Mouse (Mus musculus) forelimb bud, embryonic 11.5 days (tissue): Measurements from ENCODE around the gene Ptp4a2.
"Not testable (repeated sequence)": the region's sequence is repeated elsewhere in the genome, so short reads cannot be mapped to it uniquely, and the experiment has no call there.

ENCODE experiments used
- DNase-seq: peaks from one replicate; pipeline ENCODE4 v3.0.0-alpha.2; 2012; ENCODE audit warnings: low read depth, low spot score

Ptp4a2 gene

DNA sequence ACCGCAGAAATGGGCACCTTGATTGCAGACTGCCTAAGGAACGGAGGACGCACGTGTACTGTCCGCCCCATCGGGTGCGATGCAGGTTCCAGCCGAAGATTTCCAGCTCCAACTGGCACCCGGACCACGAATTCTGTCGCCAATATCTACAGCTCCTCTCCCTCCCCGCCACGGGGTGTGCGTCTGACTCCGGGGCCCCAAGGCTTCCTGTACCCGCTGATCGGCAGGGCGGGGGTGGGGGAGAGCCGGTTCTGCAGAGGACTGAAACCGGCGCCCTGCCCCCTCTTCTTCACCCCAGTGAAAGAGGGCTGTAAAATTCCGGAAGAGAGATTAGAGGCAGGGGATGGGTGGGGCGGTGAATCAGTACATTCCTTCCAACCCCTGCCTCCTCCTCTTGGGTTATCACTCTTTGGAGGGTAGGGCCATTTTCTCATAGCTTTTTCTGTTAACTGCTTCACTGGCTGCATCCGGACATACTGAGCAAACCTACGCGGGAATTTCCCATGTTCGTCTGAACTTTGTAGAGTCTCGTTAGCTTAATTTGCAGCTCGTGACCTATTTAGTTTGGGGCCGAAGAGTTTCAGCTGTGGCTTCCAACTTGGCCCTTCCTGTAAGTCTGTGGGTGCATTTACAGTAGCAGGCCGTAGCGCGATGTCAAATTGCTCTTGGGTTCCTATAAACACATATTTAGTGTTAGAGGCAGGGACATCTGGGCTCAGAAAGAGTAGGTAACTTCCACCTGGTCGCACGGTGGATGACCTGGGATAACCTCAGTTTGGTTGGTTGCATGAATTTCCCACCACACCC lies at the start of gene Ptp4a2:
Gene Ptp4a2, plus strand, starts transcription at position 422 of the 807 bp plus-strand sequence.
- no peak for DNase-seq

DNA sequence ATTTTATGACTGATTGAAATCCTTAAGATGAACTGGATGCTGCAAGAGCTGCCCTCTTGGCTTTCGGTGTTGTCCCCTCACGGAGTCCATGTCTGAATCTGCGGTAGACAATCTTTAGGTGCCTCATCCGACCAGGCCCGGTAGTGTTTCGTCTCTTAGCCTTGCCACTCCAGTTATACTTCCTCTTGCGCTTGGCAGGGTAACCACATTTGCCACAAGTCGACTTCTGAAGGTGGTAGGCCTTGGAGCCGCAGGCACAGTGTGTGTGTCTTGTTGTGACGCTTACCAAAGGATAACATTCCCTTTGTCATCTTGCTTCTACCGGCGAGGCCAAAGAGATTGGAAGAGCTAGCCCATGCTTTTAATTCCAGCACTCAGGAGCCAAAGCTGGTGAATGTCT lies 49.4 kb upstream of the Ptp4a2 start:
- no peak for DNase-seq

DNA sequence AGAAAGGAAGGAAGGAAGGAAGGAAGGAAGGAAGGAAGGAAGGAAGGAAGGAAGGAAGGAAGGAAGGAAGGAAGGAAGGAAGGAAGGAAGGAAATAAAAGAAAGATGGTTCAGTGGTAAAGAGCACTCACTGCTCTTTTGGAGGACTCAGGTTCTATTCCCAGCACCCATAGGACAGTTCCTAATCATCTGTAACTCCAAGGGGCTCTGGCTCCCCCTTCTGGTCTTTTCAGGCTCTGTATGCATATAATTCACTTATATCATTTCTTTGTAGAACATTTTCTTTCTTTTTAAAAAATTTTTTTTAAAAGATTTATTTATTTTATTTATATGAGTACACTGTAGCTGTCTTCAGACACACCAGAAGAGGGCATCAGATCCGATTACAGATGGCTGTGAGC lies 48.5 kb upstream of the Ptp4a2 start:
- DNase-seq, result not testable (repeated sequence)

DNA sequence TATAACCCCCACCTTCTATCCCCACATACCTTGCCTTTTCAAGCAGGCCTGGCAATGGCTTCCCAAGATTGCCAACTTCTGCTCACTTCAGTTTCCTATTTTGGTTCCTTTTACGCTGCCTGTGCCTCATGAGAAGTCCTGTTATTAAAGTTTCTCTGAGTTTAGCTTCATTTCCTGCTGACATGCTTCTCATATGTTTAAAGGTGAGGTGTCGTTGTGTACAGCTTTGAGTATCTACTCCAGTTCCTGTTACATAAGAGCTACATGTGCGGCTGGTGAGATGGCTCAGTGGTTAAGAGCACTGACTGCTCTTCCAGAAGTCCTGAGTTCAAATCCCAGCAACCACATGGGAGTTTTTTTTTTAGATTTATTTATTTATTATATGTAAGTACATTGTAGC lies 45.7 kb upstream of the Ptp4a2 start:
- DNase-seq, result no peak

DNA sequence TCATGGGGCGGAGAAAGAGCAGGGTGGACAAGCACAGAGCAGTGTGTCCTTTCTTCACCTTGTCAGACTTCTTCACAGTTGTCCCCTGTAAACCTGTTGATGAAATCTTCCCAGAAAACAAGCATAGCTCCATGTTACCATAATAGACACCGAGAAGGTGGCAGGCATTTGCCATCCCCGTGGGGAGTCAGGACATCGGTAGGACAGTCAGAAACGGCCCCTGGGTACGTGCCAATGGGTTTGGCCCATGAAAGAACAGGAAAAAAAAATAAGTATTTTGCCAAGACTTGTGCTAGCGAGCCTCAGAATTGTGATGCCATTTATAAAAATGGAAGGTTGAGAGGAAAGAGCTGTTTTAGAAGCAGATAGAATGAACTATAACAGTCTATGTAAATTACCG lies 43.2 kb upstream of the Ptp4a2 start:
- no peak for DNase-seq

DNA sequence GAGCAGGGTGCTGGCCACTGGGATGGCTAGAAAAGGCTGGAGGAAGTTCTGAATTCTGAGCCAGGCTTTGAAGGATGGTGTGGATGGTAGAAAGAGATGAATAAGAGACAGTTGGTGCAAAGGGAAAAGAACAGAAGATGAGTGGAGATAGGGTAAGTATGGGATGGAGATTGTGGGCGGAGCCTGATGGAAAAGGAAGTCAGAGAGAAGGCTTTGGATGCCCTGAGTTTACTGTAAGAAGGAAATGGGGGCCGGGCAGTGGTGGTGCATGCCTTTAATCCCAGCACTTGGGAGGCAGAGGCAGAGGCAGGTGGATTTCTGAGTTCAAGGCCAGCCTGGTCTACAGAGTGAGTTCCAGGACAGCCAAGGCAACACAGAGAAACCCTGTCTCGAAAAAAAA lies 42.3 kb upstream of the Ptp4a2 start:
- not testable (repeated sequence) for DNase-seq

DNA sequence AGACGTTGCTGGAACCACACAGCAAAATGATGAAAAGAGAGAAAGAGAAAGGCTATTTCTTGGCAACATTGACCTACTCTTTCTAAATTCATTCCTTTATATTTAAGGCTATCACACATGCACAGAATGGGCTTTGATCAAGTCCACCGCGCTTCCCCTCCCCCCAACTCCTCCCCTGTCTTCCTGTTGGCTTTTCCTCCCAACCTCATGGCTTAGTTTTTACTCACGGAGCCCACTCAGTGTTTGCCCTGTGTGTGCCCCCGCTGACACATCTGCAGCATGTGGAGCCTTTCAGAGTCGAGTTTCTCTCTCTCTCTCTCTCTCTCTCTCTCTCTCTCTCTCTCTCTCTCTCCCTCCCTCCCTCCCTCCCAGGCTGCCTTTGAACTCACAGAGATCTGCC lies 40.4 kb upstream of the Ptp4a2 start:
- DNase-seq, result no peak

DNA sequence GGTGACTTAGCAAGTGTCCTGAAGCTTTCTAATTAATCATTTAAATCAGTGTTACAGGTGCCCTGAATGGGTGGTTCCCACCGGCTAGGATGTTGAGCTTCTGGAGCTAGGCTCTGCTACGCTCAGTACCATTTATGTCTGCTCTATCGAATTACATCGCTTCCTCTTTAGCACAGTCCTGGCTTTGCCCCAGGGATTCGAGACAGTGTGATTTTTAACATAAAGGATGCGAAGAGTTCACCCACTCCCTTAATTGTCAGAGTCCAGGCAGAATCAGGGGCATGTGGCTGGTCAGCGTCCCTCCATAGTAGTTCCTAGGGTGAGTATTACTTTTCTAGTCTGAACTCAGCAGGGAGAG lies 39.7 kb upstream of the Ptp4a2 start:
- no peak for DNase-seq

DNA sequence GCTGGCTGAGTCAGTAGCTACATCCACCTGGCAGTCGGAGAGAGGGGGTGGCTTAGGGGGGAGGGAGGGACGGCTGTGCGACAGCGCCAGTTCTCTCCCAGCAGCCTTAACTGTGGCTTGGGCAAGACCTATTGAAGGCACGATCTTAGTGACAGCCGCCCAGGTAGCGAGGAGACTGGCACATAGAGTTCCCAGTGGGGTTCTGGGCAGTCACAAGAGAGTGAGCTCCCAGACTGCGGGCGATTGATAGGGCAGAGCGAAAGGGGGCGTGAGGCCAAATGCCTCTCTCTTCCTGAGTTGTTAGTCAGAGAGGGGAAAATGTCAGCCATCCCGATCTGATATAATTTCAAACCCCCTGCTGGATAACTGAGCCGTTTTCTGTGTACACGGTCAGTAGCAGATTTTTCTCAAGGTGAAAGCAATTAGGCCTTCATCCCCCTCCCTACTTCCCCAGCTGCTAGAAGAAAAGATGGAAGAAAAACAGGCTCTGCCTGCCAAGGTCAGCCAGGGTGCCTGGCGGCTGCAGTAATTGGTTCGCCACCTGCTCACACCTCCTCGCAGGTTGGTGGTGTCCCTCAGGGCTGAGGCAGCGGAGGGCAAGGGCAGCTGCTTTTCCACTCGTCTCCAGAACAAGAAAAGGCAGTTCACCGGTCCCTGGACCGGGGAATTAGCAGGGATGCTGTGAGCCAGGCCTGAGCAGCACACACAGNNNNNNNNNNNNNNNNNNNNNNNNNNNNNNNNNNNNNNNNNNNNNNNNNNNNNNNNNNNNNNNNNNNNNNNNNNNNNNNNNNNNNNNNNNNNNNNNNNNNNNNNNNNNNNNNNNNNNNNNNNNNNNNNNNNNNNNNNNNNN lies 39.1 kb upstream of the Ptp4a2 start:
- peak; percentile 91 for DNase-seq

DNA sequence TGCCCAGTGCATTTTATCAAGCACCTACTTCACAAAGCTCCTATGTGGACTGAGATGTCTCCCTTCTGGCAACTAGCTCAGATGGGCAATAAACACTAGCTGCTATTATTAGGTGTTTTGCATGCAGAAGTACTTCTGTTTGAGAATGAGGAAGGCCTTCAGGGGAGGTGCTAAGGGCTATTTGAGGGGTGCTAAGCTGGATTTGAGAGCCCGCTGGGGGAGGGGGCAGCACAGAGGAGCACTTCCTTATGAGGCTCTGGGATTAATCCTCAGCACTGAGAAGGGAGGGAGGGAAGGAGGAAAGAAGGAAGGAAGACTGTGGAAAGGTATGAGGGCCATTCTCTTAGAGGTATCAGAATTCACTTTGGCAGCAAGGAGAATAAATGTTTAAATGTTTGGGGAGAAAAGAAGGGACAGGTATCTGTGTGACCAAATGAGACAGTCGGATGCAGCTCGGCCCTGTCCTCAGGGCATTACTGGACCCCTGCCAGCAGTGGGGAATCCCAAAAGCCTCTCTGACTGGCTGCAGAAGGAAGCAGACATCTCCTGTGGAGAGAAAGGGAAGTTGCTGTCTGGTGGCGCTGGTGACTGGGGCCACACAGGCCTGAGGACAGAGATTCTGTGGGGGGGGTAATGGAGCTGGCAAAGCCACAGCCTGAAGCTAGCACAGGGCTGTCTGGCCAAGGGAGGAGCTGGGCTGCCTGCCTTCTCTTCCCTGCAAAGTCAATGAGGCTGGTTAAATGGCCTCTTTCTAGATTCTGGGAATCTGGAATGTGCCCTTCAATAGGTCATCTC lies 28.9 kb upstream of the Ptp4a2 start:
- DNase-seq, result no peak

DNA sequence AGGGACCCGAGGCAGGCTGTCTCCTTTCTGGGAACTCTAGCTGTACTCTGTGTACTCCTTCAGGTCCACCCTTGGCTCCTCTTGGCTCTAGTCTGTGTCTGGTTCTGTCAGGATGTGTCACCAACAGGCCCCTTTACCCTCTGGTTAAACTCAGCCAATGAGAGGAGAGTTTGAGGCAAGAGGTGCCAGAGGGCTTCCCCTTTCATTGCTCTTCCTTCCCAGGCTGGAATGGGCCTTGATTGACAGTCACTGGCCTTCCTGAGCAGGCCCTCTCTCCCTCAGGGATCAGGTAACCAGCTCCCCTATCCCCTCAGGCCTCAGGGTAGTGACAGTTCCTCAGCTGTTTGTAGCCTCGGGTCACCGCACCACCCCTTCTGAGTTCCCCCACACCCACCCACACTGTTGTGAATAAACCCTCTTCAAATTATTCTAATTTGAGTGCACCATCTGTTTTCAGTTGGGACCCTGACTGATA lies 28.1 kb upstream of the Ptp4a2 start:
- no peak for DNase-seq

DNA sequence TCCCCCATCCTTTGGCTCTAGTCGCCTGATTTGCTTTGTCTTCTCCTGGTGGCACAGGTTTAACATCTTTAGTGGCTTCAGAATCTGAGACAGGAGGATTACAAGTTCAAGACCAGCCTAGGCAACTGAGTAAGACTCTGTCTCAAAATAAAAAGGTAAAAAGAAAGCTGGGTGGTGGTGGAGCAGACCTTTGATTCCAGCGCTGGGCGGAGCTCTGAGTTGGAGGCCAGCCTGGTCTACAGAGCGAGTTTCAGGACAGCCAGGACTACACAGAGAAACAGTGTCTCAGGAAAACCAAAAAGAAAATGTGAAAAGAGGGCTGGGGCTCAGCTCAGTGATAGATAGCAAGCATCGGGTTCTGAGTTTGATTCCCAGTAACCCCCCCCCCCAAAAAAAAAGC lies 27.5 kb upstream of the Ptp4a2 start:
- DNase-seq, result no peak

DNA sequence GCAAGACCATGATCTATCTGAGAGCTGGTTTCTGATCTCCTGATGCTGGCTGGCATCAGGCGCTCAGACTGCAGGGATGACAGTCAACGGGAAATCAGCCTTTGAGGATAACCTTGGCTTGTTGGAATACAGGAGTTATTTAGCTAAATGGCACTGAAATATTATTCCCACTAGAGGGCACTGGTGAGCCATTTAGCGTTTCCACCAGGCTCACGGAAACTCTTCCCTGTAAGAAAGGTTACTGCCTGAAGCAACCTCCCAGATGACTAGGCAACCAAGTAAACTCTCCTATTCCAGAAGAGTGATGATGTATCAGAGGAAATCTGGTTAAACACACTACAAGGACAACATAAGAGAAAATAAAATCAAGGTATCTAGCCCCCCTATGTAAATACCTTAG lies 25.8 kb upstream of the Ptp4a2 start:
- peak; percentile 93 for DNase-seq

DNA sequence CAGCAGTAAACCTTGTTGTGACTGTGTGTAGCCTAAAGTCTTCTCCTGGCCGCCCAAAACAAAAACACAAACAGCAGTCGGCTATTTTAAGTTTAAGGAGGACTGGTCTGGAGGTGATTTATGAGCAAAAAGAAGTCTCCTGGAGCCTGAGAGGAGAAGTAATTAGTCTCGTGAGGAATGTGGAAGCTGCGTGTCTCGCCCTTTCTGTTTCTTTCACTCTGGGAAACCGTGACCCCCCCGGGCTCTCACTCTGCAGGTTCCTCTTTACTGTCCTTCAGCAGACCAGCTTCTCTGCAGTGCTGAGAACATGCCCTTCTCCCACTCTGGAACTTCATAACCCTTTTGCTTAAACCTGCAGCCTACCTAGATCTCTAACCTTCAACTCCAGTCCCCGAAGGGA lies 22.3 kb upstream of the Ptp4a2 start:
- no peak for DNase-seq

DNA sequence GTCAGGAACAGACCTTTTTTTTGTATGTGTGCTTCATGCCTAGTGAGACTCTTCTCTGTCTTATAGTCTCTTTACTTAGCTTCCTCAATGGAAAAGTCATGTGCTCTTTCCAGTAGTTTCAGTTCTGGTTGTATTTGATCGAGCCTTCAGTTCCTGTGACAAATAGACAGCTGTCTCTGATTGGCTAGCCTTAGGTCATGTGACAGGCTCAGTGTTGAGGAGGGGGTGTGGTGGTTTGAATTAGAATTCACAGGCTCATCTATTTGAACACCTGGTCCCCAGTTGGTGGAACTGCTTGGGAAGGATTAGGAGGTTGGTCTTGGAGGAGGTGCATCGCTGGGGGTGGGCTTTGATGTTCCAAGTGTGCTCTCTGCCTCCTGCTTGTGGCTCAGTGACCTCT lies 21.4 kb upstream of the Ptp4a2 start:
- no peak for DNase-seq

DNA sequence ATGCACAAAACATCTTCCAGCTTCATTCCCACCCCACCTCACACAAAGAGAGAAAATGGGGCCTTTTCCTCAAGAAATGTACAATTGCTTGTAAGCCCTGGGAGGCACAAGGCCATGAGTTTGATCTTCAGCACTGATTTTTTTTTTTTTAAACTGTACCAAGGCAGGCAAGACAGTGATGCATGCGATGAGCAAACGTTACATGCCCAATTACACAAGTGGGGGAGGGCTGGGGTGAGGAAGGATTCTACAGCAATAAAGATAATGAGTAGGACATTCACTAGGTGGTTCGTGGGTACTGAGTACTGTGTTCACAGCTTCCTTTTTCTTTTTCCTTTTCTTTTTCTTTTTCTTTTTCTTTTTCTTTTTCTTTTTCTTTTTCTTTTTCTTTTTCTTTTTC lies 20.5 kb upstream of the Ptp4a2 start:
- no peak for DNase-seq

DNA sequence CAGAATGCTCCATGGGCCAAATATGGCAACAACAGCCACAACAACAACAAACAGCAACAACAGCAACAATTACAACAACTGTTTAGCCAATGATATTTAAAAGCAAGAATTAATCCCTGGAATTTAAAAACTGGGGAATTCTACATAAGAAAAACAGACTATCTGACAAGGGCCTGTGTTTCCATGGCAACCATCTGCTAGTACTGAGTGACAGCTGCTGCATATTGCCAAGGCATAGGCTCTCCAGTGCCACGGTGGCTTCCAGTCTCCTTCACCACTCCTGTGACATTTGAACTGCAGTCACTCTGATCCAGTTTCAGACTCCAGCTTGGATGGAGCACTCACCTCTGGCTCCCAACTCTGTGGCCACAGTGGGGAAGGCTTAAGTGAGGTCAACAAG lies 19.6 kb upstream of the Ptp4a2 start:
- DNase-seq, result no peak

DNA sequence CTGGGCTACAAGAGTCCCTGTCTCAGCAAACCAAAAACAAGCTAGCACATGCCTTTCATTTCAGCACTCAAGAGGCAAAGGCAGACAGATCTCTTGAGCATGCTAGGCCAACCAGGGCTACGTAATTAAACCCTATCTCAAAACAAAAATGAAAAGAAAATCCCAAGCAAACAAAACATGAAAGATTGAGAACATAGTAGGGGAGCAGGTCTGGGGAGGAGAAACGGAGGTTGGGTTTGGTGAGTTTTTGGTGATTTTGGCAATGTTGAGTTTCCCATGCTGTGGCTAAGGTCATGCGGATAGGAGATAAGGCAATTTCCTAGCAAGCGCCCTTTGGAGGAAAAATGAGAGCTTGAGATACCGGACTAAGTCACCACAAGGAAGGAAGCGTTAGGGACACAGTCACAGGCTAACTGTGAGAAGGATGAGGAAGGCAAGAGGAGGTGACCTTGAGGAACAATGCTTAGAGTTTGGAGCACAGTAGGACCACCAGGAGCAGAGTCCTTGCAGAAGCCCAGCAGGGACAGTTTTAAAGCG lies 18.3 kb upstream of the Ptp4a2 start:
- no peak for DNase-seq

DNA sequence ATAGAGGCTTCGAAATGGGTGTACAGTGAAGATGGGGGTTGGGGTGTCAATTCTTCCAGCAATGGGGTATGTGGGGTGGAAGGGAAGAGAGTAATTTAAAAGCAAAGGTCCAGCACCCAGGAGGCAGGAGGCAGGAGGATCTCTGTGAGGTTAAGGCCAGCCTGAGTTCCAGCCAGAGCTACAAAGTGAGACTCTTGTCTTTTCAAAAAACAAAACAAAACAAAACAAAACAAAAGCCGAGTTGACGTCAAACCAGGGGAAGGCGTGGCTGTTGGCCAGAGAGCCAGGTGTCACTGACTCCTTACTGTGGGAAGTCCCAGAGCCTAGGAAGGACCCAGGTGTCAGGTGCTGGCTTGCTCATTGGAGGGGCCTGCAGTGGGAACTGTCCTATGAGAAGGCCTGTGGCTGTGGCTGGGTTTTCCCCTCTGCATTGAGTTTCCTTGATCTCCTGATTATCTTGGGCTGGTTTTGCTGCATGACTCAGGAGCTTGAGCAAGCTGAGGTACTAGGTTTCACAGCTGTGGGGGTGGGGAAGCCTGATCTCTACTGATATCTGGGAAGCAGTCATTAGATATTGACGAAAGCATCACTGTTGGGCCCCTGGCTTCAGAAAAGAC lies 17.2 kb upstream of the Ptp4a2 start:
- DNase-seq, result no peak

DNA sequence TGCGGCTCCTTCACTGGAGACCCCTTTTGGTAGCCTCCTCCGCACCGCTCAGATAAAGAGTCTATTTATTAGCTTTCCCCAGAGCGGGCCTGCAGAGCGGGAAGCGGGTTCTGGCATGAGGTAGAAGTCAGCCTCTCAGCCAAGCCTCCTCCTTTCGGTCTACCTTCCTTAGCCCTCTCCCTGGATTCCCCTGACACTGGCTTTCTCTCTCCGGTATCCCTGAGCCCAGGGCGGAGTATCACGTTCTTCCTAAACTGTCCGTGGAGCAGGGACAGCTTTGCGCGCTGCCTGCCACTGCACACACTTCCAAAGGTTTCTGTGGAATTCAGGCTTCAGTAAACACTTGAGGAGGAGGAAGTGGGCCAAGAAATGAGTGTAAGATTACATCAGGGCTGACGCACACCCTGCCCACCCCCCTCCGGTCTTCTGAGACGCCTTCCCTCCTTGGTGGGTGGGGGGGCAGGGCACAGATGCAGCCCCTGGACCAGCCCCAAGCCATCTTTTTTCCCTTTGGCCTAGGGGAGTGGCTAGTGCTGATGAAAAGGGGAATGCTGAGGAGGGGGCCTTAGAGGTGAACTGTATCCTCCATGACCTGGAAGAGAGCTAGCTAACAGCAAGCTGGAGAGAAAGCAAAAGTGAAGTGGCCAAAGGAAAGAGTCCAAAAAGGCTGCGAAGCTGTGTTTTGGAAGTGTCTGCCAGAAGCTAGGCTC lies 15.7 kb upstream of the Ptp4a2 start:
- peak; percentile 77 for DNase-seq

DNA sequence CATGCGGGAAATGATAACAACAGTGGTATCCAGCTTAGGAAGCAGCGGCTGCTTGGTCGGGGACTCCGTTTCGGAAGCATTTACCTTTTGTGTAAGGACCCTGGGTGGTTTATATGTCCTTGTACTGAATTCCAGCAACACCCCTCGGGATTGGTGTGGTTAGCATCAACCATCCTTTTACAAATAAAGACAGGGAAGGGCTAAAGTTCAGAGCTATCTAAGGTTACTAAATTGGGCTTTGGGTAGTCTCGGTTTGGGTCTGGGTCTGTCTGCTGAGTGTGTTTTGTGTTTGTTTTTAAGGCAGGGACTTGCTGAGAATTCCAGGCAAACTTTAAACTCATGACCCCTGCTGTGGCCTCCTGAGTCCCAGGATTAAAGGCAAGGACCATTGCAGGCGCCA lies 15.2 kb upstream of the Ptp4a2 start:
- DNase-seq, result no peak
